Mouse (Mus musculus): ENCODE results near the gene Adtrp.

DNA sequence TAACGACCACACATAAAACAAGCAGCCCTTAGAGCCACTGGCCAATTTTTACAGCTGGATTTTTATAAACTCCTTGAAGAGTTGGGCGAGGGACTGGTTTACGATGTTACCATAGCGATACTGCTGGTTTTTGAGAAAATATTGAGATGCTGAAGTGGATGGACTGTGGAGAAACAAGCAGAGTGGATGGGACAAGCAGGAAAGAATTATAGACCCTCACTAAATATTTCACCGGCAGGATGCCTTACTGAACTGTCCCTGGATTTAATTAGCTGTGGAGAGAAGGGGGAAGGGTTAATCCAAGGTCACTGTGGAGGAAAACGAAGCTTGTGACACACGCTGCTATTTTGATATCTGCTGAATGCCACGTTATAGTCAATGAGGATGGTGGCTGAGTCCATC is 24.7 kb upstream of the Adtrp start:
- TF ChIP-seq GATA1 (IDR thresholded peaks at IDR 0.05; ENCODE audit: borderline replicate concordance, low read length): no peak
- no peak for TF ChIP-seq FLI1 (IDR thresholded peaks at IDR 0.05; ENCODE audit: low read length)
